Mouse (Mus musculus) CH12F3 (cell line): ENCODE data around the gene Tspan18.

Experiments
- in situ Hi-C: fragments of 300-500 bp; cut with MboI; formaldehyde crosslinking; loops from 2 replicates; pipeline ENCODE4 v1.14.3; 2020; ENCODE audit warnings: low sequenced_read_pairs

Gene Tspan18

GRCm38 (mm10) chr2:93297656-93298055 lies 36.6 kb downstream of the Tspan18 start:
- in situ Hi-C loops: no loop called here

- in situ Hi-C loops: no loop called here
Observed at GRCm38 (mm10) chr2:93291186-93291926, 42.9 kb downstream of the Tspan18 start.

- in situ Hi-C loops: no loop called here
Observed at GRCm38 (mm10) chr2:93290345-93291118, 43.8 kb downstream of the Tspan18 start.

GRCm38 (mm10) chr2:93289161-93289560 lies 45.1 kb downstream of the Tspan18 start:
- in situ Hi-C loops: no loop called here

GRCm38 (mm10) chr2:93287348-93287747 lies 47.0 kb downstream of the Tspan18 start:
- in situ Hi-C loops: no loop called here

GRCm38 (mm10) chr2:93286742-93287141 lies 47.6 kb downstream of the Tspan18 start:
- in situ Hi-C loops: no loop called here

- in situ Hi-C loops: no loop called here
Observed at GRCm38 (mm10) chr2:93286321-93286720, 48.0 kb downstream of the Tspan18 start.

- in situ Hi-C loops: no loop called here
Observed at GRCm38 (mm10) chr2:93285842-93286241, 48.5 kb downstream of the Tspan18 start.

GRCm38 (mm10) chr2:93284625-93285024 lies 49.7 kb downstream of the Tspan18 start:
- in situ Hi-C loops: no loop called here

- in situ Hi-C loops: no loop called here
Observed at GRCm38 (mm10) chr2:93283481-93284293, 50.6 kb downstream of the Tspan18 start.

- in situ Hi-C loops: no loop called here
Observed at GRCm38 (mm10) chr2:93282636-93283035, 51.7 kb downstream of the Tspan18 start.

GRCm38 (mm10) chr2:93281466-93281865 lies 52.8 kb downstream of the Tspan18 start:
- in situ Hi-C loops: no loop called here

GRCm38 (mm10) chr2:93280117-93280620 lies 54.1 kb downstream of the Tspan18 start:
- in situ Hi-C loops: no loop called here

GRCm38 (mm10) chr2:93278181-93278975 lies 55.9 kb downstream of the Tspan18 start:
- in situ Hi-C loops: no loop called here

GRCm38 (mm10) chr2:93277486-93277885 lies 56.8 kb downstream of the Tspan18 start:
- in situ Hi-C loops: no loop called here

GRCm38 (mm10) chr2:93276026-93276425 lies 58.3 kb downstream of the Tspan18 start:
- in situ Hi-C loops: no loop called here

GRCm38 (mm10) chr2:93273916-93274315 lies 60.4 kb downstream of the Tspan18 start:
- in situ Hi-C loops: no loop called here

- in situ Hi-C loops: no loop called here
Observed at GRCm38 (mm10) chr2:93270083-93270482, 64.2 kb downstream of the Tspan18 start.

- in situ Hi-C loops: no loop called here
Observed at GRCm38 (mm10) chr2:93269611-93270010, 64.7 kb downstream of the Tspan18 start.

- in situ Hi-C loops: no loop called here
Observed at GRCm38 (mm10) chr2:93268711-93269270, 65.5 kb downstream of the Tspan18 start.
